Mouse (Mus musculus) lung, postnatal 36 days (tissue): Measurements from ENCODE around the gene Maml3.

Source experiments
- DNase-seq: peaks from one replicate; pipeline ENCODE4 v3.0.0; 2022; ENCODE audit warnings: mixed read lengths

Gene Maml3

DNA sequence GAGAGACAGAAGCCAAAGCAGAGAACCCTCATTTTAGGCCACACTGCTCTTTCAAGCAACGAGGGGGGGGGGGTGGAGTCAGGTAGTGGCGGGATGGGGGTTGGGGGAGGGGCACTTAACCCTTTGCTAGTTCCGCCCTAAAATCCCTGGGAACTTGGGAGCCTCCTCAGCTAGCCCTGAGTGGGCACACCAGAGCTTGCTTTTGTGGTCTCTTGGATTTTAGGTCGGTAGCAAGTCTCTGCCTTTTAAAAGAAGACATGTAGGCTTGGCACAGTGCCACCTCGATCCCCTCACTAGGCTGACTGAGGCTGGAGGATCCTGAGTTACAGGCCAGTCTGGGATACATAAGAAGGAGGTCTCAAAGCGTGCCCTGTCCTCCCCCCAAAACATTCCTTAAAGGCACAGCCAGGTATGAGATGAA, 59.6 kb downstream of the Maml3 start:
- no peak for DNase-seq

DNA sequence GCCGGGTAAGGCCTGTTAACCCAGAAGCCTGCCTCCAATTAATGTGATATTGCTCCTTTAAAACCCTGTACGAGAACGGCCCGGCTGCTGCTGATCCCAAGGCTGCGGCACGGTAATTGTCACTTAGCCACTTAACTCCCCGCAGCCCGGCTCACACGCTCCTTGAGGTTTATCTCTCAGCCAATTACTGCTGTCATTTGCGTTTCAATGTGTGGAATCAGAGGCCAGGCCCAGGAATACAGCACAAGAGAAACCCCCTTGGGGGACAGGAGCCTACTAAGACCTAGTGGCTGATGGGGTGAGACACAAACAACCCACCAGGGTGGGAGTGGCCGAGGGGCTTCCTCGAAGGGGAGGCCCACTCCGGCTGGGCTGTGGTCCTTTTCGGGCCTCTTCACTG, 60.2 kb downstream of the Maml3 start:
- DNase-seq = no peak

DNA sequence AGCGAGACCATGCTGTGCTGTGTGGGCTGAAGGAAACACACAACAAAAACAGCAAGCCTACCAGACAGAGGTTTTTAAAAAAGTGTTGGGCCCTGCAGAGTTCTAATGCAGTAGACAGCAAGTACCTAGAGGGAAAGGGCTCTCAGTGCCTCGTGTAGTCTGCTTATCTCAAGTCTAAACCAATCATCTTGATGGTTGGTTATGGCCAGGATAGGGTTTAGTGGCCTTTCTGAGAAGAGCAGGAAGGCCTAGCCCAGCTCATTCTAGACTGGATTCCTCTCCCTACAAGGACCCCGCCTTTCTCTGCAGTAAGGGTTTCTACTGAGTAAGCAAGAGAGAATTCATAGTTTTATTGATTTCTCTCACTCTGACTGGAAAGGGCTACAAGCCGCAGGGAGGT, 61.0 kb downstream of the Maml3 start:
- no peak for DNase-seq

DNA sequence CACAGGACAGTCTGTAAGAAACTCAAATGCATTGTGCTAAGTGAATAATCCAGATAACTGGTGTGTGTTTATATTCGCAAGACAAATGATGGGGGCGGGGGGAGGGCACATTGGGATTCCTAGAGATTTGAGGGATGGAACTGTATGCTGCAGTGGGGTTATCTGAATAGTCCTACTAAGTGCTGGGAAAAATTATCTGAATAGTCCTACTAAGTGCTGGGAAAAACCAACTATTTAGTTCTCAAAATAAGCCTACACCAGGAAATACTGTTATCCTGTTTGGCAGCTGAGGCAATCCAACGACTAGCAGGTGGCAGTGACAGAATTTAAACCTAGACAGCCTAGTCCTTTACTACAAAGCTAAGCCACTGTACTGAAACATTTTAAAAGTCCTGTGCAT, 62.2 kb downstream of the Maml3 start:
- no peak for DNase-seq

DNA sequence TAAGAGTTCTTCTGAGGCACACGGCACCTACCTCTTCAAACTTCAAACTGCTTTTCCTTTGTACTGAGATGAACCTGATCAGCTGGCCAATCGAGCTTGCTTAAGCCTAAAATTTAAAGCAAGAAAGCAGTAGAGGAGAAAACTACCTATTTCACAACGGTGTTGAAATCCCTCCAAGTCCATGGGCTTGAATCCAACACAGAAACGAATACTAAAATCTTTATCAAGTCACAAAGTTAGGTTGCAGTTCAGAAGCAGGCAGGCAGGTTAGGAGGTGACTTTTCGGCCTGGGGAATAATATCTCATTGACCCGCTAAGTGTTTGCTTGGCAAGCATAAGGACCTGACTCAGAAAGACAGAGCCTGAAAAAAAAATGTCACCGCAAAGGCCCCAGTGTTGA, 64.9 kb downstream of the Maml3 start:
- DNase-seq = peak; percentile 89

DNA sequence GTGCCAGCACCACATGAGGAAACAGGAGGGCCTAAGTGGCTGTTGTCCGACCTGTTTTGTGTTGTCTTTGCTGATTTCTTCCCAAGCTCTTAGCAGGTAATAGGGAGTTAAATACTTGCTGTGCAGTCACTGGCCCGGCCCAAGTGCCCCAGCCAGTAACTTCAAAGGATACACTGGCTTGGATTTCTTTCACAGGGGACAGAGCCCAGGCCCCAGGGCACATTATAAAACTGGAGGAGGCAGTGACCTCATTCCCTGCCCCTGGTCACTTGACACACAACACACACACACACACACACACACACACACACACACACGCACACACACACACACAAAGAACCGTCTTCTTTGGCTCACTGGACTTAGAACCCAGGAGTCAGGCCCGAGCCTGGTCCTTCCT, 67.6 kb downstream of the Maml3 start:
- DNase-seq = no peak

DNA sequence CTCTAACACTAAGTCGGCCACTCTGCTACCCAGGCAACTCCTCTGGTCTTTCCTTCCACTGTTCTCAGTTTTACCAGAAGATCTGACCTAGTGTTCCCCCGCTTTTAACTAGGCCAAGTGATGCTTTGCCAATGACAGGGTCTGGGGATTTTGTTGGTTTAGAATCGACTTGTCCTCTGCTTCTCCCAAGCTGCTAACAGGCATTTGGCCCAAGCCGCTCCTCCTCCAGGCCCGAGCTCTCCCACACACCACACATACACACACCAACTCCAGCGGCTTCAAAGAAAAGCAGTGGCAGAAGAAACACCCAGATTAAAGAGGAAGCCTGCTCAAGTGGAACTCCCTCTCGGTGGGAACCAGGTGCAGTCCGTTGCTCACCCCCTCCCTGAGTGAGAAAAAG, 69.5 kb downstream of the Maml3 start:
- no peak for DNase-seq

DNA sequence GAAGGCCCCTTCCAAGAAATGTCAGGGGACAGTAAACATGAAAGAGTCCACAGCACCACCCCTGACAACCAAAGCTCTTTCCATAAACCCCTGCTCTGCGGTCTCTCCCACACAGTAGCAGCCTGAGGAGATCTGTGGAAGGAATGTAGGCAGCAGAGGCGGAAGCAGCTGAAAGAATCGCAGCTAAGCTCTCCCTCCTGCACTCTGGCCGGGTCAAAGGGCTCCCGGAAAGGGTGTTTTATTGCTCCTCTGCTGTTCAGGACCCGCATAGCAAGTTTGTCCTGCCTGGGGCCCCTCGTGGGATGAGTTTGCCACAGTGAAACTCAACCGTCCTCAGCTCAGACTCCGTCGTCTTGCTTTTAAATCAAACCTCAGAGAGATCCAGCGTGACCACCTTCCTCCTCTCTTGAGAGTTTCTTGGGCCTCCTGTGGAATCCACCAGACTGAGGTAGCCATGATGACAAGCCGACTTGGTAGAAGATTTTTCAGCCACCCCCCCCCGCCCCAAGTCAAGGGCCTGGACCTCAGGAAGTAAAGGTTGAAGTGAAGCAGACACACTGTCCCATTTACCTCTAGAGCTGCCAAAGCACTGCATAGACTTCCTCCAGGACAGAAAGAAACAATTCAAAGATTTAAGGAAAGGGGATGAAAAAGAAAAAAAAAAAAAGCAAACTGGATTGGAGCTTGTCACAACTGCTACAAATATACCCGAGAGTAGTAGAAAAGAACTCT, 70.9 kb downstream of the Maml3 start:
- DNase-seq = no peak

DNA sequence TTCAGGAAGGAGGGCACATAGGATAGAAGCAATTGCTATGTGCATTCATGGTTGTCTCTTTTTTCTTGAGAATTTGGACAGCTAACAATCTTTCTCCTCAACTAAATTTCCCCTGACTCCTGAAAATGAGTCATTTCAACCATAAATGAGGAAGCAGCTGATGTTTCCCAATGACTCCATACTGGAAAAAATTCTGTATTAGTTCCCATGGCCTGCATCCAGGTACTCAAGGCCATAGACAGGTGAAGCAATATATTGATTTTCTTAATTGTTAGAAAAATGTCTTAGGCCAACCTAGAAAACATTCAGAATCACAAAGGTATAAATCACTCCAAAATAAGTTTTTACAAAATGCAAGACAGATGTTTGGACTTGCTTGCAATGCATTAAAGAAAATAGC, 73.5 kb downstream of the Maml3 start:
- DNase-seq = no peak

DNA sequence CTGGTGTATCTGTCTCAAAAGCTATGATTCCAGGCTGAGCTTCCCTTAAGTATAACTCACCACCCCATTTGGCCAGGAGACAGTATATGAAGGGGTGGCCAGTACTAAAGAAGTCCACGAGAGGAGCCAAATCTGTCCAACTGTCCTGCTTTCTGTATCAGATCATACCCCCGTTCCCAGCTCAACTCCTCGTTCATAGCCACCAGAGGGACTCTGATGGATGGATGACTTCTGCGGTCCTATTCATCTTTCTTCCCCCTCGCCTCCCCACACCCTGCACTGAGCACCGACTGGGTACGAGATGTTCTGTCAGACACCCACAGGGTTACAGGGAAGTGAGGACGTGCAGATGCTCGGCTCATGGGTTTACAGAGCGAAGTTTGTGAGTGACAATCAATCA, 74.8 kb downstream of the Maml3 start:
- DNase-seq = peak; percentile 58

DNA sequence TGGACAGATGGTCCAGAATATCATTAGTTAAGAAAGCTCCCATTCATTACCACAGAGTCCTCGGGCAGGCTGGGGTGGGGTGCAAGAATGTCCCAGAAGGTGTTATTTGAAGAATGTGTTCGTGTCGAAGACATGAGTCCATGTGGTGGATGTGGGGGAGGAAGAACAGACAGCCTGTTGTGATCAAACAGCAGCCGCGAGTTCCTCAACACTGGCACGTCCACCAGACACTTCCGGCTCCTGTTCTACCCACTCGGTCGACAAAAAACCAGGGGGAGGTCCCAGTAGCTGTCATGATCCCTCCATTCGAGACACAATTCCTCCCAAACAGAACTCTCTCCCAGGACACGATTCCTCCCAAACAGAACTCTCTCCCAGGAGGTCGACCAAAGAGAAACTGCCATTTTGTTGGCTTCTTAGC, 75.2 kb downstream of the Maml3 start:
- peak; percentile 87 for DNase-seq

DNA sequence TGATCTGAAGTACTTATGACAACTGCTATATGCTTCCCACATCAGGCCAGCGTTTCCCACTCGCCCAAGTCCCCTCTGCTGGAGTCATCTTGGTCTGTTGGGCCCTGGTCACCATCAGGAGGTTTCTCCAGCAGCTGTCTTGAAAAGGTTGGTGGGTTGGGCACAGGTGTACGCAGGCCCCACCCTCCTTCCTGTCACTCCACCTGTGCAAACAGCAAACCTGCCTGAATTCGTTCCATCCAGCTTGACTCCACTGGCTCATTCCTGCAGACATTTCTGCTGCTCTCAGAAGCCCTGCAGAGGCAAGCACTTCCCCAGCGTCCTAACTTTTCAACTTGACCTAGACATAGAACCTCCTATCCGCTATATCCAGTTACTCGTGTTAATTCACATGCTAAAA, 76.9 kb downstream of the Maml3 start:
- peak; percentile 40 for DNase-seq

DNA sequence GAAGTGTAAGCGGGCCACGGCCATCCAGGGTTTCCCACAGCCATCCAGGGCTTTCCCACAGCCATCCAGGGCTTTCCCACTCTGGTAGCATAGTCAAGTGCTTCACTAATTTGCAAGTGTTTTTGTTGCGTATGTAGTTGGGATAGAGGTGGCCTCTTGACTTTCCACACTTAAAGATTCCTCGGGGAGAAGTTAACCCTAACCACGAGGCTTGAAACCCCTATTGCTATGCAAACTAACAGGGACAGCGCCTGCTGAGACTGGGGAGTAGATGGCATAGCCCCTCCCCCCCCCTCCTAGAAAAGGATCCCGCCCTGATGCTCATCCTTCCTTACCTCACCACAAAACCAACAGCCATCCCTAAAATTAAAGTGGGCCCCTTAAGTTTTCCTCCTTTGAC, 82.4 kb downstream of the Maml3 start:
- DNase-seq = no peak

DNA sequence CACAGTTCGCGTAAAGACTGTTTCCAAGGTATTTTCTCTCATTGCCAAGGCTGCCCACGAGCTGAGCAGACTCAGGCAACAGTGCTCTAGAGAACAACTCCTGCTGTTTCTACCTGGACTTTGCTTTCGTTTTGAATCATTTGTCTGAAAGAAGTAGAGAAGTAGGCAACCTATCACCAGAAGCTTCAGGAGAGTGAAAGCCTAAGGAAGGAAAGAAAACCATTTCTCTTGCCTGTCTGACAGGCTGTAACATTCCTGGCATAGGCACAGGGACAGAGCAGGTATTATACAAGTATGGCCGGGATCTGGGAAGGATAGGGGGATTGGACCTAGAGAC, 86.8 kb downstream of the Maml3 start:
- no peak for DNase-seq

DNA sequence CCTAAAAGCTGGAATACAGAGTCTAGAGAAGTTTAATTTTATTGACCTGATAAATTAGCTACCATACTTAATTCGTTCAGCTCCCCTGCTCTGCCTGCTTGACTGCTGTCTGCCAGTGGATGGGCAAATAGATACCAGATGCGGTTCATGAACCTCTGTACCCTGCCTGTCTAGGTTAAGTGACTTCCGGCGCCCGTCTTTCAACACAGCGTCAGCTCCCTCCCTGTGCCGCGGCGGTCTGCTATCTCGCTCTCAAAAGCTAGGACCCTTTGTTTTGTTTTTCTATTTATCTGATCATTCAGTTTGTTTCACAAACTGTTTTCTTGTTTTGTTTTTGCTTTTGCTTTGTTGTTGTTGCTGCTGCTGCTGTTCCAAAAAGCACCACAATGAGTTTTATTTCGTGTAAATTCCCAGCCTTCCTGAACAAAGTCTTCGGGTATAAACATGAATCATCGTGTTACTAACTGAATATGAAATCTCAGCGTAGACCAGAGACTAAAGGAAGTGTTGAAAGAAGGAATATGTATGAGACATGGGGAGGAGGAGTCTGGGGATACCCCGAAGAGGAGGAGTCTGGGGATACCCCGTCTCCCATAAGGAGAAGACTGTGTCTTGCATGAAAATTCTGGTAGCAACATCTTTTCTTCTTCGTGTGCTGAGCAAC, 87.3 kb downstream of the Maml3 start:
- DNase-seq = no peak

DNA sequence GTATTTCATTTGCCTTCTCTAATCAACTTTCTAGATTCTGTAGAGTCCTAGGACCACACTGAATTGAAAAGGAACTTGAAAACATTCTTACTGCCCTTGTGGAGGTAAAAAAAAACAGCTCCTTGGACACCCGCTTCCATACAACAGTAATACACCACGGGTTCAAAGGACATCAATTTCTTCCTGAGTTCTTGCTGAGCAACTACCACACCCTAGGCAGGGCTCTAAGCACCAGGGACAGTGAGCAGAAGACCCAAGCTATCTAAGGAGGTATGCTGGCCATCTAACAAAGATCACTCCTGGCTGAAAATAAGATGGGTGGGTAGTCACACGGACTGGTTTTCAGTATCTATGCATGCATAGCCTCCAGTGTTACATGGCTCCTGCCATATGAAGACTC, 88.7 kb downstream of the Maml3 start:
- no peak for DNase-seq

DNA sequence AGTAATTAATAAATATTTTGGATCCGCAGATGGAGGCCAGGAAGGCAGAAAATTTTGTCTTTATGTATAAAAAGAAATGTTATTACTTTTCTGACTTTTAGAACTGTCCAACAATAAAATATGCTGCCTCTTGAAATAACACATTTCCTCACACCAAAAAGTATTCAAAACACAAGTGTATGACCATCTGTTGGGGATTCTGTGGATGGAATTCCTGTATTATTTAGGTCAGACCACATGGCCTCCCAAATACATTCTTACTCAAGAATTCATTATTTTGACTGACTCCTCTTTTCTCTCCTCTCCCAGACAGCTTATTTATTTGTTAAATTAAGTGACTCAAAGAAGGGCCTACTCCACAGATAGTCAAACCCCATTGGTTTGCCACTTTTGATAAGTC, 89.3 kb downstream of the Maml3 start:
- no peak for DNase-seq

DNA sequence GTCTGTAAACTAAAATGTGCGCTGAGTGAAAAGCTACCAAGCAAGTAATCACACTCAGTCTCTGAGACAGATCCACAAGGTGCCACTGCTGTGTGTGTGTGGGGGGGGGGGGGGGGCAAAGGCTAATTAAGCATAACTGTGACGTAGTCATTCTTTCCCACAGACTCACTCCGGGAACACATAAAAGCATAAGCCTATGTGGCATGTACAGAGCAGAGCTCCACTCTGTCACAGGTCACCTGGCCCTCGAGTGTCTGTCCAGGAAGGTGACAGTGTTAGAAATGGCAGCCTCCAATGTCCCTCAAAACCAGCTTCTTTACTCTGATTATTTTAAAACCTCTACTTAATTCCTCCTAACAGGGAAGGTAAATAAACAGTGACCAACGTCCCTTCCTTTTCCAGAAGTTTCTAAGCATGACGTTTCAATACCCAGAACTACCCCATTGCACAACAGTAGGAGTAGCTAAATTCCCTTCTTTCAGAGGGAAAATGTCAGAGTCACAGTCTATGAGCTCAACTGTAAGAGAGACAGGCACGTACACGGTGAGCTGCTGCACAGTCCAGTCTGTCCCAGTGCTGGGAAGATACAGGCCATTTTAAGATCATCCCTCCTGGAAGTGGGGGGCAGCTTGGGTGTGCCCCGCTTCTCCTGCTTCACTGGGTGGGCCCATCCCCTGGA, 93.7 kb downstream of the Maml3 start:
- DNase-seq = no peak

DNA sequence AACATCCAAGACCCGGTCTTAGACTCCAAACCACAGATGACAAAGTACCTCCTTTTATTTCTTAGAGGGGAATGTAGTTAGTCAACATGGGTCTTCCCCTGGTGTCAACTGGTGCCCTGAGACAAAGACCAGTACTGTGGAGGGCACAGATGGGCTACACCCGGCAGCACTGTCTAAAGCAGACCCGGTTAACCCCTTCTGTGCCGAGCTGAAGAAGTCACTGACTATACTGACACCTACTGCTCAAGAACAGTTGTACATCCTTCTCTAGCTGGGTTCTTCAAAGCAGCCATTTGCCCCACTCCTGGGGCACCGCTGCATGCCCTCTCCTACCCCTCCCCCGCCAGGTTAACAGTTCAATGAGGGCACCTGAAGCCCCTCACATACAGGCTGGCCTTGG, 95.6 kb downstream of the Maml3 start:
- DNase-seq = no peak

DNA sequence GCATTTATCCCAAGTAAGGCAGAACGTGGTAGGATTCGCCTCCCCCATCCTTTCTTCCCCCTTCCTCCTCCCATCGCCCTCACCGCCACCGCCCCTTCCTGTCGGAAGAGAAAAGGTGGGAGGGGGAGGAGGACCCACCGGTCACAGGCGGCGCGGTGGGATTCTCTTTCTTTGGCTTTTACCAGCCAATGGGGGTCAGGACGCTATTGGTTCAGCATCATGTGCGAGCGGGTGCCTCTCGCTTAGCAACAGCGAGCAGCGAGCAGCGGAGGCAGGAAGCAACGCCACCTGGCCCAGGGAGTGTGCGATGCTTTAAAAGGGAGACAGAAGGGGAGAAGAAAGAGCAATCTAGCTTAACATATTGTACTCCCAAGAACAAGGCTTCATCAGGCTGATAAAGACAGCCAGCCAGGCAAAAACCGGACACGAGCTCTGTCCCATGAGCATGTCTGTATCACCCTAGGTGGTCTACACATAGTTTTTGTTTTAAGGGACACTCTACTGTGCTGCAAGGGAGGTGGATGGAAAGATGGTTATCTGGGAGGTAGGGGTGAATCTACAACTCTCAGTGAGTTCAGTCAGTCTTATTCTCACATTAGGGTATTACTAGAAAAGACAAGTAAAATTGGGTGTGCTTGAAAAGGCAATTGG, 97.1 kb downstream of the Maml3 start:
- DNase-seq = no peak

DNA sequence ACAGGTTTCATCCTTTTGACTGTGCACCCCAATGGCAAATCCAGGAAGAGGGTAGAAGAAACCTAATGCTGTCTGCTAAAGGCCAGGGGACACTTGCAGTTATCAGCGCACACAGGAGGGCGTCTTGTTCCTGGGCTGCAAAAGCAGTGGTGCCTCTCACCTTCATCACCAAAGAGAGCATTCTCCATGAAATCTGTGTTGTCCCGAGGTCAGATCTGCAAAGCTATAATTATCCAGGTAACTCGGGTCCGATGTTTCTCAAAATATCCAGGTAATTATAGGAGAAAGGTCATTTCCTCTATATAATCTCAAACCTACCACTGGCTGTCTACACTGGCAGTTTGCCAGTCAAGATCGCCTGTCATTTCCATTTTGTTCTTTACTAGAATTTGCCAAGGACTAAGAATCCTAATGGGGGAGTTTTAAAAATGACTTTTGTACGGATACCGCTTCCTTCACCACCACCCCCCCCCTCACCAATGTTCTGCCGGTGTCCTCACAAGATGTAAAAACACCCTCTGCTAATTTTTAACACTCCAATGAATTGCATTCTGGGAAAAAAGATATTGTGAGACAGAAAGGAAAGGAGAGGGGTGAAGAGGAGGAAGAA, 98.0 kb downstream of the Maml3 start:
- no peak for DNase-seq

DNA sequence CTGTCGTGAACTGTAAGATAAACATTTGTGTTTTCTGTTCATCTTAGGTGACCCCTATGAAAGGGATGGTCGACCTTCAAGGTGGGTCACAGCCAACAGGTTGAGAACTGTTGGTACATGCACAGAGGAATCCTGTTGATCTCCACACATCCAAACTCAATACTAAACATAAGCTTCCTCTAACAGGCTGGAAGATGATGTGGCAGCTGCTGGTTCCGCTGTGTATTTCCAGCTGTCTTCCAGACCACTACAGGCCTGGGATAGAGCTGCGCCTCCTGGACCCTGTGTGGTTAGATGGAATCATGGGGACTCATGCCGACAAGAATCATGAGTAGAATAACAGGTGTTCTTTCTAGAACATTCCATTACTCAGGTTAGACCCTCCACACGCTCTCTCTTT, 101.2 kb downstream of the Maml3 start:
- DNase-seq = no peak

DNA sequence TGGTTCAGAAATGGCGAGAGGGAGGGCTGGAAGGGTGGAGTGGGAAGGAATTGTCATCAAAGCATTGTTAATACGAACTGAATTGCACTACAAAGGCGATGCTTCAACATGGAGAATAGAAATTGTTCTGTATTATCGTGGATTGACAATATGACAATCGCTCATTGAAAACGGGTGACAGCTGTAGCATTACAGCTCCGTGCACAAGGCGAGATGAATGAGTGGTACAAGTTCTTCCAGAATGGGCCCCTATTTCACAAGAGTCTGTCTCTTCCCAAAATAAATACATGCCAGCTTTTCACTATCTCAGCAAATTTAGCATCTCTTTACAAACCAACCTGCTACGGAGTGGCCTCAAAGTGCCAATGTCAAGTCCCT, 103.4 kb downstream of the Maml3 start:
- no peak for DNase-seq
